Mouse (Mus musculus) small intestine, adult 2 months (tissue): ENCODE data around the gene Adssl1. TPM values are rescaled to one million over a fixed set of nuclear protein-coding genes. Genes with fewer than 3 reads are reported as not detected.
A peak's percentile ranks its signal among the peaks of the same experiment; 100 is the strongest.

Experiments
- H3K27ac ChIP-seq: fragments of 200-500 bp; 2 replicates; pipeline ENCODE4 v1.5.1; 2012; ENCODE audit warnings: low read depth, low read length, control low read depth, inconsistent platforms; ENCODE audit not compliant: insufficient read depth
- H3K27me3 ChIP-seq: fragments of 200-500 bp; 2 replicates; pipeline ENCODE4 v1.6.1; 2012; ENCODE audit warnings: mild to moderate bottlenecking, moderate library complexity, low read length, inconsistent platforms; ENCODE audit not compliant: control insufficient read depth, insufficient read depth
- H3K36me3 ChIP-seq: fragments of 200-500 bp; 2 replicates; pipeline ENCODE4 v1.6.1; 2012; ENCODE audit warnings: mild to moderate bottlenecking, low read length, control low read depth, inconsistent platforms; ENCODE audit not compliant: control insufficient read depth, insufficient read depth
- H3K4me1 ChIP-seq: fragments of 200-500 bp; 2 replicates; pipeline ENCODE4 v1.6.1; 2012; ENCODE audit warnings: low read length, inconsistent platforms, mixed read lengths; ENCODE audit not compliant: control insufficient read depth, insufficient read depth, insufficient read length
- H3K4me3 ChIP-seq: fragments of 200-500 bp; 2 replicates; pipeline ENCODE4 v1.5.1; 2012; ENCODE audit warnings: low read depth, mild to moderate bottlenecking, control low read depth, inconsistent platforms, low read length, moderate library complexity
- CTCF ChIP-seq: fragments of 200-500 bp; IDR thresholded peaks from 2 replicates; pipeline ENCODE4 v1.5.1; 2012; ENCODE audit warnings: low read depth, mild to moderate bottlenecking, control low read depth, inconsistent platforms, low read length, moderate library complexity, mixed read lengths; ENCODE audit not compliant: insufficient replicate concordance, insufficient read length; ENCODE audit errors: extremely low read depth
- POLR2A ChIP-seq: fragments of 200-500 bp; IDR thresholded peaks from 2 replicates; pipeline ENCODE4 v1.6.1; 2012; ENCODE audit warnings: low read depth, mild to moderate bottlenecking, control low read depth, inconsistent platforms, low read length, moderate library complexity
- WGBS: fragments of 180-500 bp; shearing (Covaris S2); methylation state at CpG from one replicate; pipeline ENCODE4 v1.1.7; 2018; 5-methylcytosine and 5-hydroxymethylcytosine counted together
- polyA plus RNA-seq: library from polyadenylated mRNA; depleted of rRNA; stranded (reverse); fragments of >200 nt; gene quantifications from 2 replicates; pipeline ENCODE4 v1.2.3, GENCODE M21; 2012; rRNA removed

Gene Adssl1
- polyA plus RNA-seq, result 4.3 and 5.6 TPM in 2 replicates

- WGBS, result 2% methylated on average over 56 of the region's 56 CpGs
- peak within 1 kb of the TSS; percentile 41 for H3K27ac ChIP-seq
- no peak for TF ChIP-seq CTCF
- peak; percentile 32; the same call in 1 of the 2 replicates for TF ChIP-seq POLR2A
These were observed at the start of gene Adssl1 for GRCm38 (mm10) chr12:112619686-112620353. Adssl1 (plus strand) TSS chr12:112620045.

GRCm38 (mm10) chr12:112570160-112570559, 49.7 kb upstream of the Adssl1 start:
- 84% methylated on average over 8 of the region's 8 CpGs for WGBS
- TF ChIP-seq POLR2A, result no peak
- TF ChIP-seq CTCF, result no peak
- no peak overlapping the region for H3K27ac ChIP-seq
- no peak overlapping the region for H3K4me3 ChIP-seq
- H3K36me3 ChIP-seq, result no peaks in the 10 kb centered on the region
- H3K4me1 ChIP-seq, result no peaks in the 10 kb centered on the region; the same call in 1 of the 2 replicates
- no peaks in the 10 kb centered on the region for H3K27me3 ChIP-seq

More at GRCm38 (mm10) chr12:112619686-112620353, at the start of gene Adssl1:
- Histone ChIP-seq H3K27me3 (peaks cover 12% of the 10 kb centered on the region; the same call in 1 of the 2 replicates), H3K36me3 (no peaks in the 10 kb centered on the region), H3K4me1 (peaks cover 9% of the 10 kb centered on the region), H3K4me3 (peak within 1 kb of the TSS; percentile 65)

- peak; percentile 18; the same call in 1 of the 2 replicates for TF ChIP-seq CTCF
- no peak for TF ChIP-seq POLR2A
- H3K4me1 ChIP-seq, result peaks cover 4% of the 10 kb centered on the region
- no peaks in the 10 kb centered on the region for H3K36me3 ChIP-seq
- H3K27ac ChIP-seq, result no peak overlapping the region
- 66% methylated on average over 6 of the region's 6 CpGs for WGBS
- no peak overlapping the region for H3K4me3 ChIP-seq
- no peaks in the 10 kb centered on the region for H3K27me3 ChIP-seq
These were observed 48.8 kb upstream of the Adssl1 start for GRCm38 (mm10) chr12:112571064-112571463.

GRCm38 (mm10) chr12:112575274-112575986, 44.4 kb upstream of the Adssl1 start:
- peak overlapping the region; percentile 7; the same call in 1 of the 2 replicates for H3K27ac ChIP-seq
- no peaks in the 10 kb centered on the region for H3K36me3 ChIP-seq
- H3K4me1 ChIP-seq, result peaks cover 30% of the 10 kb centered on the region
- H3K27me3 ChIP-seq, result no peaks in the 10 kb centered on the region
- TF ChIP-seq POLR2A, result no peak
- TF ChIP-seq CTCF, result no peak
- WGBS, result 30% methylated on average over 8 of the region's 8 CpGs
- H3K4me3 ChIP-seq, result no peak overlapping the region

- H3K27ac ChIP-seq, result peak overlapping the region; percentile 77
- no peak overlapping the region for H3K4me3 ChIP-seq
- H3K27me3 ChIP-seq, result no peaks in the 10 kb centered on the region
- H3K4me1 ChIP-seq, result peaks cover 30% of the 10 kb centered on the region
- TF ChIP-seq CTCF (no peak), POLR2A (no peak; the same call in 1 of the 2 replicates)
- 13% methylated on average over 6 of the region's 6 CpGs for WGBS
- no peaks in the 10 kb centered on the region for H3K36me3 ChIP-seq
These were observed 43.5 kb upstream of the Adssl1 start for GRCm38 (mm10) chr12:112576341-112576740.

DNA sequence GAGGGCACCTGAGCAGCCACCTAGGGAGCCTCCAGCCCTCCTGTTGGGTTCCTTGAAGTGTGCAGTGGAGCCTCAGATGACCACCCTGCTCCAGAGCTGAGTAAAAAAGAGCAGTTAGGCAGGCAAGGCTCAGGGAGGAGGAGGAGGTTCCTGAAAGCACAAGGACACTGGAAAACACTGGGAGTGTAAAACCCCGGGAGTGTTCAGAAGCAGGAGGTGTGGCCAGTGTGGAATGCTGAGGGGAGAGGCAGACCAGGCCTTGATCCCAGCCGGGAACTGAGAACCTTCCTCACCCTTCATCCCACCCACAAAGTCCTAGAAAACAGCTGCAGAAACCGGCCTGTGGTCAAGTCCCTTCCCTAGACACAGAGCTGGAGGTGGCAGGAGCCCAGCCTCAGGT, 43.1 kb upstream of the Adssl1 start:
- WGBS, result 9% methylated on average over 3 of the region's 3 CpGs
- Histone ChIP-seq H3K36me3 (no peaks in the 10 kb centered on the region), H3K27me3 (no peaks in the 10 kb centered on the region), H3K27ac (peak overlapping the region; percentile 77), H3K4me1 (peaks cover 30% of the 10 kb centered on the region), H3K4me3 (no peak overlapping the region)
- TF ChIP-seq POLR2A (no peak; the same call in 1 of the 2 replicates), CTCF (no peak)
